Mouse (Mus musculus) layer of hippocampus, postnatal 36 days (tissue): ENCODE data around the gene Ulk2. TPM values are rescaled to one million over a fixed set of nuclear protein-coding genes. Genes with fewer than 3 reads are reported as not detected.

Experiments
- DNase-seq, 2 experiments: peaks; one replicate each; pipeline ENCODE4 v3.0.0; 2022
- total RNA-seq, 2 experiments: library from RNA; stranded (reverse); gene quantifications; 2 replicates each; pipeline ENCODE4 v1.2.3; 2021

Gene Ulk2
- total RNA-seq, 2 experiments from 2014 or later = 75.4 to 76.4 TPM

- no peak for DNase-seq
These were observed 94.4 kb downstream of the Ulk2 start for GRCm38 (mm10) chr11:61760518-61760917.

GRCm38 (mm10) chr11:61757151-61757550, 97.7 kb downstream of the Ulk2 start:
- DNase-seq = no peak

GRCm38 (mm10) chr11:61751612-61752011, 103.3 kb downstream of the Ulk2 start:
- DNase-seq = no peak

GRCm38 (mm10) chr11:61747161-61747560, 107.7 kb downstream of the Ulk2 start:
- no peak for DNase-seq

- DNase-seq = no peak
These were observed 109.1 kb downstream of the Ulk2 start for GRCm38 (mm10) chr11:61745781-61746180.

- no peak for DNase-seq
These were observed 110.4 kb downstream of the Ulk2 start for GRCm38 (mm10) chr11:61744460-61744859.

GRCm38 (mm10) chr11:61743768-61744167, 111.1 kb downstream of the Ulk2 start:
- DNase-seq = no peak

- no peak for DNase-seq
These were observed 114.4 kb downstream of the Ulk2 start for GRCm38 (mm10) chr11:61740500-61740899.

GRCm38 (mm10) chr11:61737290-61737689, 117.6 kb downstream of the Ulk2 start:
- no peak for DNase-seq

- no peak for DNase-seq
These were observed 122.2 kb downstream of the Ulk2 start for GRCm38 (mm10) chr11:61732672-61733071.

- no peak for DNase-seq
These were observed 126.8 kb downstream of the Ulk2 start for GRCm38 (mm10) chr11:61728037-61728436.

Other genes starting within 250 kb of the Ulk2 start
- 1 to 10 TPM; 4.5 to 6.9 TPM for gene Grap, start 201.8 kb downstream of the Ulk2 start, total RNA-seq
- not detected for gene Fam83g, start 171.0 kb downstream of the Ulk2 start, total RNA-seq
- gene Slc5a10, start 134.2 kb downstream of the Ulk2 start, total RNA-seq = under 1 TPM; 0.38 to 0.47 TPM
- 10 to 100 TPM; 48.4 to 49.9 TPM for gene Prpsap2, start 93.0 kb downstream of the Ulk2 start, total RNA-seq
- gene Akap10, start 75.2 kb upstream of the Ulk2 start, total RNA-seq = 10 to 100 TPM; 38.0 to 42.0 TPM
- gene Specc1, start 101.7 kb upstream of the Ulk2 start, total RNA-seq = 100 to 1,000 TPM in 1 of 2 experiments, 10 to 100 TPM in 1; 95.3 to 103 TPM